Mouse (Mus musculus): ENCODE results near the gene Hmgcs2.

Hmgcs2 gene

GRCm38 (mm10) chr3:98335886-98336285 is 55.7 kb downstream of the Hmgcs2 start:
- in situ Hi-C loops (cut with MseI, MboI) = loop anchor here in 1 of 2 experiments (25.0 kb wide), 1 partner anchor 101 kb away; no protein-coding TSS in a partner anchor

GRCm38 (mm10) chr3:98336661-98337654 is 56.7 kb downstream of the Hmgcs2 start:
- in situ Hi-C loops (cut with MseI, MboI) = loop anchor here in 1 of 2 experiments (25.0 kb wide), 1 partner anchor 100 kb away; no protein-coding TSS in a partner anchor

GRCm38 (mm10) chr3:98338584-98339041 is 58.4 kb downstream of the Hmgcs2 start:
- in situ Hi-C loops (cut with MseI, MboI) = loop anchor here in 1 of 2 experiments (25.0 kb wide), 1 partner anchor 99 kb away; no protein-coding TSS in a partner anchor

GRCm38 (mm10) chr3:98339097-98339705 is 59.0 kb downstream of the Hmgcs2 start:
- in situ Hi-C loops (cut with MseI, MboI) = loop anchor here in 1 of 2 experiments (25.0 kb wide), 1 partner anchor 98 kb away; no protein-coding TSS in a partner anchor

- in situ Hi-C loops (cut with MseI, MboI) = loop anchor here in 1 of 2 experiments (25.0 kb wide), 1 partner anchor 98 kb away; no protein-coding TSS in a partner anchor
These were observed 59.5 kb downstream of the Hmgcs2 start, which contains the start of gene Phgdh for GRCm38 (mm10) chr3:98339706-98340109. TSS of gene Phgdh (minus strand) at chr3:98339990.

- in situ Hi-C loops (cut with MseI, MboI) = loop anchor here in 1 of 2 experiments (25.0 kb wide), 1 partner anchor 96 kb away; no protein-coding TSS in a partner anchor
These were observed 60.8 kb downstream of the Hmgcs2 start for GRCm38 (mm10) chr3:98340818-98341594.

GRCm38 (mm10) chr3:98343235-98343634 is 63.0 kb downstream of the Hmgcs2 start:
- in situ Hi-C loops (cut with MseI, MboI) = loop anchor here in 1 of 2 experiments (25.0 kb wide), 1 partner anchor 94 kb away; no protein-coding TSS in a partner anchor

GRCm38 (mm10) chr3:98348106-98348505 is 67.9 kb downstream of the Hmgcs2 start:
- in situ Hi-C loops (cut with MseI, MboI) = loop anchor here in 1 of 2 experiments (25.0 kb wide), 1 partner anchor 89 kb away; no protein-coding TSS in a partner anchor

GRCm38 (mm10) chr3:98348705-98349104 is 68.5 kb downstream of the Hmgcs2 start:
- in situ Hi-C loops (cut with MseI, MboI) = loop anchor here in 1 of 2 experiments (25.0 kb wide), 1 partner anchor 89 kb away; no protein-coding TSS in a partner anchor

GRCm38 (mm10) chr3:98353892-98354291 is 73.7 kb downstream of the Hmgcs2 start:
- in situ Hi-C loops (cut with MseI, MboI) = loop anchor here (25.0 kb wide), 2 partner anchors 233 to 258 kb away; partner anchors contain the start of gene Gm10681 (in 1 of the 2)

GRCm38 (mm10) chr3:98355344-98356025 is 75.2 kb downstream of the Hmgcs2 start:
- in situ Hi-C loops (cut with MseI, MboI) = loop anchor here (25.0 kb wide), 2 partner anchors 232 to 257 kb away; partner anchors contain the start of gene Gm10681 (in 1 of the 2)

GRCm38 (mm10) chr3:98356026-98356365 is 75.8 kb downstream of the Hmgcs2 start:
- in situ Hi-C loops (cut with MseI, MboI) = loop anchor here (25.0 kb wide), 2 partner anchors 231 to 256 kb away; partner anchors contain the start of gene Gm10681 (in 1 of the 2)

GRCm38 (mm10) chr3:98356632-98357370 is 76.6 kb downstream of the Hmgcs2 start:
- in situ Hi-C loops (cut with MseI, MboI) = loop anchor here (25.0 kb wide), 2 partner anchors 230 to 256 kb away; partner anchors contain the start of gene Gm10681 (in 1 of the 2)

Measured in mouse trophoblast stem cell (cell line).